7 mouse cellular contexts compared by ENCODE assay signal in the genomic region with DNA sequence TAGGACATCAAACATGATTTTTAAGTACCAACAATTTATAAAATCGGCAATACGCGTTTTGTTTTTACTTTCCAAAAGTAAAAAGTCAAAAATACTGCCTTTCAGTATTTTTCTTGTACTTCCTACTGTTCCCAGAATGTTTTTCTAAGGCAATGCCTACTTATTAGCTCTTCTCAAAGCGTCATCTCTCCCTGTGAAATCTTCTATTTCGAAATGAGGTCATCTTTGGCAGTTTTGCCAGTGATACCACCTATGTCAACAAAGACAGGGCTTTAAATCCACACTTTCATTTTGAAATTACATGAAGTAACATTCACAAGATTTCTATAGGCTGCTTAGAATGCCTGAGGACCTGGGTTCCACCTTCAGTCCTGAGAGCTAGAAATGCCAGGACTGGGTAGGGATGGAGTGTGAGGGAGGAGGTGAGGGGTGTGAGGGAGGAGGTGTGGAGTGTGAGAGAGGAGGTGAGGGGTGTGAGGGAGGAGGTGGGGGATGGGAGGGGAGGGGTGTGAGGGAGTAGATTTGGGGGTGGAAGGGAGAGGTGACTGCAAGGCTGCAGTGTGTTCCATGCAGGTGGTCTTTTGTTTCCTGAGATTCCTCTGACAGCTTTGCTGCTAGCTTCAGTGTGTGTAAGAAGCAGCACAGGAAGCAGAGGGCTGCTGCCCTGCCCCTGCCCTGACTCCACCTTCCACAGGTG.
A peak's percentile ranks its signal among the peaks of the same experiment; 100 is the strongest.
DNase-seq lines count a peak whose midpoint lies in the region; ATAC-seq lines count a peak whose summit lies in the region.

No protein-coding gene starts in this region.

- no peaks in the 10 kb centered on the region for H3K27me3 ChIP-seq in hindbrain, embryonic 14.5 days (ENCODE audit: control insufficient read depth, insufficient read depth, low read length)
- peaks cover 8% of the 10 kb centered on the region; the same call in 1 of the 2 replicates for H3K27me3 ChIP-seq in midbrain, embryonic 12.5 days

- WGBS in hindbrain, embryonic 14.5 days, result 89% methylated on average over 5 of the region's 5 CpGs
- 87% methylated on average over 5 of the region's 5 CpGs for WGBS in midbrain, embryonic 12.5 days

- H3K36me3 ChIP-seq in hindbrain, embryonic 14.5 days (replicated peaks; ENCODE audit: control insufficient read depth, insufficient read depth), result no peaks in the 10 kb centered on the region
- H3K36me3 ChIP-seq in midbrain, embryonic 12.5 days, result no peaks in the 10 kb centered on the region

- no peaks in the 10 kb centered on the region for H3K9me3 ChIP-seq in hindbrain, embryonic 14.5 days (ENCODE audit: control insufficient read depth, low read length)
- no peaks in the 10 kb centered on the region for H3K9me3 ChIP-seq in midbrain, embryonic 12.5 days

- H3K9ac ChIP-seq in hindbrain, embryonic 14.5 days, result no peak overlapping the region
- H3K9ac ChIP-seq in midbrain, embryonic 12.5 days (replicated peaks), result no peak overlapping the region

- no peak overlapping the region for H3K4me3 ChIP-seq in hindbrain, embryonic 14.5 days (replicated peaks; ENCODE audit: low read length)
- H3K4me3 ChIP-seq in midbrain, embryonic 12.5 days, result no peak overlapping the region

- H3K4me2 ChIP-seq in hindbrain, embryonic 14.5 days (replicated peaks), result peak overlapping the region; percentile 38; the same call in 1 of the 2 replicates
- no peak overlapping the region for H3K4me2 ChIP-seq in midbrain, embryonic 12.5 days (replicated peaks)

- DNase-seq in ES-CJ7 (ENCODE audit: low read depth, low spot score), result peak; percentile 50
- peak; percentile 36 for DNase-seq in R1 (ENCODE audit: low read depth, low spot score)
- DNase-seq in hindbrain, embryonic 14.5 days (ENCODE audit: low spot score), result no peak
- DNase-seq in ovary, adult 18-20 months (ENCODE audit: low spot score), result no peak
- DNase-seq in B cell, adult 2 months, result no peak
- DNase-seq in right cerebral cortex, postnatal 14 days, result no peak

- peak; percentile 89 for ATAC-seq in hindbrain, embryonic 14.5 days (ENCODE audit: low FRiP score)
- ATAC-seq in midbrain, embryonic 12.5 days (ENCODE audit: low FRiP score, low read depth), result peak; percentile 85

- no peak overlapping the region for H3K27ac ChIP-seq in hindbrain, embryonic 14.5 days
- no peak overlapping the region for H3K27ac ChIP-seq in midbrain, embryonic 12.5 days (replicated peaks)

- peaks cover 11% of the 10 kb centered on the region for H3K4me1 ChIP-seq in hindbrain, embryonic 14.5 days (replicated peaks; ENCODE audit: control insufficient read depth, insufficient read depth, low read length)
- peaks cover 20% of the 10 kb centered on the region for H3K4me1 ChIP-seq in midbrain, embryonic 12.5 days

Comparison
In these comparisons a context has a peak if more than half of its experiments do, and no peak if none do; other contexts are left out.
1. DNase-seq: peak in ES-CJ7 (single experiment) and R1 (single experiment); none in hindbrain, embryonic 14.5 days (single experiment), ovary, adult 18-20 months (single experiment), B cell, adult 2 months (0 of 2) and right cerebral cortex, postnatal 14 days (single experiment).